Mouse (Mus musculus) heart, adult 2 months (tissue): Measurements from ENCODE around the gene Gm49387.

ENCODE experiments used
- CTCF ChIP-seq: fragments of 200-600 bp; IDR thresholded peaks from 2 replicates; pipeline ENCODE4 v1.8.1; 2022; ENCODE audit warnings: antibody characterized with exemption, mild to moderate bottlenecking, moderate library complexity
- EP300 ChIP-seq: fragments of 200-500 bp; IDR thresholded peaks from 2 replicates; pipeline ENCODE4 v1.6.1; 2011; ENCODE audit warnings: low read depth, low read length, control low read depth; ENCODE audit not compliant: insufficient read depth
- POLR2A ChIP-seq: fragments of 200-500 bp; IDR thresholded peaks from 2 replicates; pipeline ENCODE4 v1.6.1; 2011; ENCODE audit warnings: mild to moderate bottlenecking, low read depth, low read length, control low read depth; ENCODE audit not compliant: insufficient read depth

- TF ChIP-seq CTCF (no peak), POLR2A (no peak), EP300 (no peak)
Observed at GRCm38 (mm10) chr14:31666931-31667705, 26.4 kb upstream of the Gm49387 start.
